Mouse (Mus musculus): Measurements from ENCODE around the gene Rabep2.

Rabep2 gene

GRCm38 (mm10) chr7:126491973-126492372 lies 63.4 kb downstream of the Rabep2 start:
- no peak for DNase-seq (ENCODE audit: low read depth, low spot score)

- DNase-seq (ENCODE audit: low read depth, low spot score): no peak
Observed at GRCm38 (mm10) chr7:126494120-126494519, 65.6 kb downstream of the Rabep2 start.

GRCm38 (mm10) chr7:126496475-126496874 lies 67.9 kb downstream of the Rabep2 start:
- DNase-seq (ENCODE audit: low read depth, low spot score): no peak

GRCm38 (mm10) chr7:126497966-126498365 lies 69.4 kb downstream of the Rabep2 start:
- DNase-seq (ENCODE audit: low read depth, low spot score): no peak

Measured in embryo, embryonic 11.5 days (tissue).